Mouse (Mus musculus): ENCODE data around the gene C1rb. TPM values are rescaled to one million over a fixed set of nuclear protein-coding genes. Genes with fewer than 3 reads are reported as not detected.

Gene C1rb
- not detected for total RNA-seq (2023)

DNA sequence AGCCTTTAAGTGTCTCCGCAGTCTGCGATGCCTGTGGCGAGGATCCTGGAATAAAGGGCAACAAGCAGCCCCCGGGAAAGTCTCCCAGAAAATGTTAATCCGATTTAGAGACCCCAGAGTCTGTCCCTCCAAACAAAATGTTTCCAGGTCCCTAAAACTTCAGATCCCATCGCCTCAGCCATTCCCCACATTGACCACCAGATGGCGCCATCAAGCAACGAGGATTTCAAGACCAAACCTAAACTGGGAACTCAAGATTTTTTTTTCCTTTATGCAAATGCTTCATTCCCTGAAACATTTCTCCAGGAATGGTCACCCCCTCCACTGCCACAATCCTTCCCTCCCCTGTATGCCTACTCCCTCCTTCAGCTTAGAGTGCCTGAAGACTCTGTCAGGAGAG is at the start of gene C1rb:
Gene C1rb (plus strand): TSS at position 269 of the 400 bp plus-strand sequence.

DNA sequence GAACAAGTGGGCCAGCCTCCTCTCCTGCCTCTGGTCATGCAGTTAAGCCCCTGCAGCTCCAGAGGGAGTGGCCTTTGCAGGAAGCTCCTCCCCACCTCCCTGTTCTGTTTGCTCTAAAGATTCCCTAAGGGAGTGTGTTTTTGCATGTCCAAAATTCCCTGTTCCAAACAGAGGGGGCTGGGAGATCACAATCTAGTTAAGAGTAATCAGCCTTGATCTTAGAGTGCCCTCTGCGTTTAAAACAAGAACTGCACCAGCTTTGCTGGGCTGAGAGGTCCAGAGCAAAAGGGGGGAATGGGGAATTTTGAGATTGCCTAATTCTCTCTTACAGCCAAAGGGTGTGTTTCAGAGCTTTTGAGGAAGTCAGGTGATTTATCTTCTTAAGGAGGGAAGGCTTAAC is 27.8 kb upstream of the C1rb start, which contains the start of gene C1s1:
Gene C1s1 (minus strand): TSS at position 76 of the 400 bp plus-strand sequence.

Other genes with a start within 250 kb of the C1rb start
- 83.9 TPM for gene Pex5, start 155.2 kb upstream of the C1rb start, total RNA-seq (2023)
- gene Clstn3, start 105.5 kb upstream of the C1rb start, total RNA-seq (2023), result 121 TPM
- gene C1rl, start 77.2 kb upstream of the C1rb start, total RNA-seq (2023), result 0.24 TPM
- 2.0 TPM for gene C1ra, start 57.9 kb upstream of the C1rb start, total RNA-seq (2023)
- 2.8 TPM for gene C1s1, start 27.9 kb upstream of the C1rb start, total RNA-seq (2023)
- gene C1s2, start 65.8 kb downstream of the C1rb start, total RNA-seq (2023), result 0.21 TPM
- 82.6 TPM for gene Lpcat3, start 92.7 kb downstream of the C1rb start, total RNA-seq (2023)
- 168 TPM for gene Emg1, start 141.9 kb downstream of the C1rb start, total RNA-seq (2023)
- 186 TPM for gene Phb2, start 142.0 kb downstream of the C1rb start, total RNA-seq (2023)
- gene Ptpn6, start 168.4 kb downstream of the C1rb start, total RNA-seq (2023), result 178 TPM
- gene Grcc10, start 171.1 kb downstream of the C1rb start, total RNA-seq (2023), result 265 TPM
- gene Gm45234, start 185.7 kb downstream of the C1rb start, total RNA-seq (2023), result 1.5 TPM
- 188 TPM for gene Atn1, start 186.2 kb downstream of the C1rb start, total RNA-seq (2023)
- 2.7 TPM for gene Eno2, start 199.4 kb downstream of the C1rb start, total RNA-seq (2023)
- 10.8 TPM for gene Lrrc23, start 209.4 kb downstream of the C1rb start, total RNA-seq (2023)
- gene Spsb2, start 238.4 kb downstream of the C1rb start, total RNA-seq (2023), result 3.6 TPM
- gene Tpi1, start 244.0 kb downstream of the C1rb start, total RNA-seq (2023), result 31.2 TPM

Data from CD4-positive naive resting alpha-beta T cell, adult 57 days (primary cell).